In the genomic region with DNA sequence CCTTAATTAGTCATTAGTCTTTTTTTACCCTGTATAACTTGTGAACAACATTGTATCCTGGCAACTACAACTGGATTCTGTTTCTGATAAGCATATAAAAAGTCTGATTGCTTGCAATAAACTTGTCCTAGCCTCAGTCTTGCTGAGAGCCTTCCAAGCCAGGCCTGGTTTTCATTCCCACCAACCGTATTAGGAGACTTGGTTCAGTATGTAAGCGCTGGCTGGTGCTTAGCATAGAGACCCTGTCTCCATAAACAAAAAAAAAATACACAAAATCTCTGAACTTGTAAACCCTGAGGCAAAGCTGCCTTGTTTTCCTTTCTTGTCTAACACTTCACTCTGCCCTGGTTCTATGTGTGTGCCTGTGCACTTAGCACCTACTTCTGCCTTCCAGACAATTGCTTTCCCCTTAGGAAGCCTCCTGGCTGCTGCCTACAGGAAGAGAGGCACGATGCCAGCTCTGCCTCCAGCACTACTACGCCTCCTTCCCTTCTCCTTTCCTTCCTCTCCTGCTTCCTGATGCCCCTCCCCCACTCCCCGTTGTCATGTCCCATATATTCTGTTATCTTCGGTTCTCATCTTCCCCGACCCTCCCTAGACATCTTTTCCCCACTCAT, we compare ENCODE assay signal across 10 mouse cellular contexts. TPM values are rescaled to one million over a fixed set of nuclear protein-coding genes. Genes with fewer than 3 reads are reported as not detected.
DNase-seq lines count a peak whose midpoint lies in the region; ATAC-seq and TF ChIP-seq lines count a peak whose summit lies in the region.
"Had no signal": no experiment of that assay in that cellular context is flagged by ENCODE, and none has a peak within 500 bp of the region (broad histone marks: within the 10 kb centered on the region; RNA-seq: fewer than 3 reads in every experiment).

No protein-coding gene starts in this region.

- no peak for ATAC-seq in limb, embryonic 15.5 days (ENCODE audit: insufficient number of reproducible peaks, low FRiP score, low TSS enrichment, low read depth)
- no peak for ATAC-seq in hindbrain, embryonic 11.5 days (ENCODE audit: low FRiP score)
- ATAC-seq: hindbrain, embryonic 16.5 days had no signal

- 35% methylated on average over 7 of the region's 7 CpGs for WGBS in heart, adult 2 months
- WGBS in embryonic facial prominence, embryonic 10.5 days: 54% methylated on average over 7 of the region's 7 CpGs
- 23% methylated on average over 7 of the region's 7 CpGs for WGBS in limb, embryonic 15.5 days
- 61% methylated on average over 7 of the region's 7 CpGs for WGBS in hindbrain, embryonic 11.5 days

- H3K4me2 ChIP-seq in limb, embryonic 15.5 days: no peak overlapping the region
- H3K4me2 ChIP-seq in hindbrain, embryonic 11.5 days (replicated peaks; ENCODE audit: low read depth, low read length): no peak overlapping the region

- no peaks in the 10 kb centered on the region for H3K27me3 ChIP-seq in heart, adult 2 months (ENCODE audit: control insufficient read depth, insufficient read depth, low read length)
- no peaks in the 10 kb centered on the region for H3K27me3 ChIP-seq in embryonic facial prominence, embryonic 10.5 days (replicated peaks; ENCODE audit: low read depth, poor library complexity, severe bottlenecking)
- H3K27me3 ChIP-seq in limb, embryonic 15.5 days: no peaks in the 10 kb centered on the region
- no peaks in the 10 kb centered on the region for H3K27me3 ChIP-seq in hindbrain, embryonic 11.5 days (ENCODE audit: control insufficient read depth, insufficient read depth, low read length)

- H3K9me3 ChIP-seq in embryonic facial prominence, embryonic 10.5 days: no peaks in the 10 kb centered on the region
- no peaks in the 10 kb centered on the region for H3K9me3 ChIP-seq in limb, embryonic 15.5 days
- no peaks in the 10 kb centered on the region for H3K9me3 ChIP-seq in hindbrain, embryonic 11.5 days (ENCODE audit: control insufficient read depth, low read length)

- peak overlapping the region; percentile 17; the same call in 1 of the 2 replicates for H3K27ac ChIP-seq in heart, adult 2 months
- H3K27ac ChIP-seq in embryonic facial prominence, embryonic 10.5 days (replicated peaks): 0 out of 2 replicates have a peak overlapping the region, but pooled peaks have one; percentile 36
- H3K27ac ChIP-seq in limb, embryonic 15.5 days: peak overlapping the region; percentile 70
- H3K27ac ChIP-seq in hindbrain, embryonic 11.5 days (ENCODE audit: low read depth, low read length): no peak overlapping the region

- H3K4me3 ChIP-seq in heart, adult 2 months: no peak overlapping the region
- no peak overlapping the region for H3K4me3 ChIP-seq in embryonic facial prominence, embryonic 10.5 days
- H3K4me3 ChIP-seq in limb, embryonic 15.5 days: no peak overlapping the region
- no peak overlapping the region for H3K4me3 ChIP-seq in hindbrain, embryonic 11.5 days (ENCODE audit: low read depth, low read length)

- H3K79me2 ChIP-seq in heart, adult 2 months (replicated peaks; ENCODE audit: control insufficient read depth, insufficient read depth, low read length): no peaks in the 10 kb centered on the region

- no peak for DNase-seq in heart, adult 2 months
- DNase-seq in heart, adult 9 months (ENCODE audit: low spot score in 2 of 2): no peak
- peak; percentile 25 for DNase-seq in NIH3T3 (ENCODE audit: low read depth)
- no peak for DNase-seq in embryonic facial prominence, embryonic 10.5 days (ENCODE audit: low spot score)
- DNase-seq in hindbrain, embryonic 11.5 days (ENCODE audit: low spot score): no peak
- no peak for DNase-seq in cerebellum, postnatal 4 days (ENCODE audit: low spot score in 2 of 2)
- no peak for DNase-seq in B cell, adult 2 months

- no peak for TF ChIP-seq EP300 in heart, adult 2 months (IDR thresholded peaks at IDR 0.05; ENCODE audit: insufficient read depth, low read depth, low read length)

- no peaks in the 10 kb centered on the region for H3K36me3 ChIP-seq in heart, adult 2 months (ENCODE audit: control insufficient read depth, insufficient read depth, low read length)
- no peaks in the 10 kb centered on the region for H3K36me3 ChIP-seq in embryonic facial prominence, embryonic 10.5 days (replicated peaks)
- H3K36me3 ChIP-seq in limb, embryonic 15.5 days: no peaks in the 10 kb centered on the region
- no peaks in the 10 kb centered on the region for H3K36me3 ChIP-seq in hindbrain, embryonic 11.5 days (ENCODE audit: control insufficient read depth, insufficient read depth, low read length)

- TF ChIP-seq POLR2A in heart, adult 2 months (IDR thresholded peaks at IDR 0.05; ENCODE audit: insufficient read depth, low read depth, low read length): no peak

- no peak for TF ChIP-seq CTCF in heart, adult 2 months (IDR thresholded peaks at IDR 0.05)

- intact Hi-C loops in heart, adult 2 months (cut with DNase I): no loop called here

- H3K4me1 ChIP-seq in heart, adult 2 months (ENCODE audit: control insufficient read depth, insufficient read depth, low read length): peaks cover 7% of the 10 kb centered on the region
- peaks cover 38% of the 10 kb centered on the region for H3K4me1 ChIP-seq in embryonic facial prominence, embryonic 10.5 days
- H3K4me1 ChIP-seq in limb, embryonic 15.5 days: peaks cover 15% of the 10 kb centered on the region
- no peaks in the 10 kb centered on the region for H3K4me1 ChIP-seq in hindbrain, embryonic 11.5 days (replicated peaks; ENCODE audit: control insufficient read depth, insufficient read depth, low read length)

- H3K9ac ChIP-seq in heart, adult 2 months (ENCODE audit: low read depth, low read length): no peak overlapping the region
- H3K9ac ChIP-seq in limb, embryonic 15.5 days: no peak overlapping the region
- H3K9ac ChIP-seq in hindbrain, embryonic 11.5 days (ENCODE audit: low read depth, low read length): no peak overlapping the region

RNA-seq across cellular contexts. Expression of gene Svopl, which starts 14.8 kb away (rescaled TPM):
- under 1 TPM; 0.39 to 0.41 TPM for total RNA-seq in heart, adult 2 months (2021)
- 0.85 and 2.1 TPM in 2 replicates for polyA plus RNA-seq in heart, adult 2 months (2012; rRNA removed)
- polyA plus RNA-seq in embryonic facial prominence, embryonic 10.5 days (2016; fragmentation: Nextera tagmentation; extraction: Ambion mirVana): 1.8 and 2.4 TPM in 2 replicates
- 1.3 and 1.8 TPM in 2 replicates for polyA plus RNA-seq in limb, embryonic 15.5 days (2015; fragmentation: Nextera tagmentation; extraction: Ambion mirVana)
- 2.6 and 3.4 TPM in 2 replicates for polyA plus RNA-seq in hindbrain, embryonic 11.5 days (2014; fragmentation: Nextera tagmentation; extraction: Ambion mirVana)
- total RNA-seq: common myeloid progenitor, adult 5-6 weeks had no signal
